Mouse (Mus musculus): Measurements from ENCODE around the gene Snrpc.
A peak's percentile ranks its signal among the peaks of the same experiment; 100 is the strongest.

The Snrpc gene

DNA sequence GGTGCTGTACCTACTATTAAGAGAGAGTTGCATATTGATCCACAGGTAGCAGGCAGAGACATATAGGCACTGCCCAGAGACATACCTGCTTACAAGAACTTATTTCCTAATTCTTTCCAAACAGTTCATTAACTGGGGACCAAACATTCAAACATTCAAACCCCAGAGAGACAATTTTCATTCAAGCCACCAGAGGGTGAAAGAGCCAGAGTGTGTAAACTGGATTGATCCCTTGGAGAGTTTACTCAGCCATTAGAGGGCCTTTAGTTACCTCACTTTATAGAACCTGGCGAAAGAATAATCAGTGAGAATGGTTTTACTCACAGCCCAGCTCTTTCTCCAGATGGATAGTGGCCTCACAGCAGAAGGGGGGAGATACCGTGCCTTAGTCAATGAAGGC lies 27.5 kb downstream of the Snrpc start:
- DNase-seq (ENCODE audit: low spot score), result no peak

DNA sequence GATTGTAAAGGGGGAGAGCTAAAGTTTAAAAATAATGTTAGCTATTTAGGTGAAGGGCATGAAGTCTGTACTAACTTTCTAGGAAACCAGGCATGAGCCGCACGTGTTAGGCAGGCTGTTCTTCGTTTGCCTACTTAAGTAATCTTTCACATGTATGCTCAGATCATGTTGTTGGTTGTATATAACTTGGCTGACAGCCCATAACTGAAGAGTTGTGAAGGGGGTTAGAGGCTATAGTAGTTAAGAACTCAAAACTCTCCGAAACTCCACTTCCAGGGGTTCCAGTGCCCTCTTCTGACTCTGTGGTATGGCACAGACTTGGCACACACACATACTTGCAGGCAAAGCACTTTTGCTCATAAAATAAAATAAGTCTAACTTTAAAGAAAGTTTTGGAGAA lies 28.8 kb downstream of the Snrpc start:
- DNase-seq (ENCODE audit: low spot score), result no peak

DNA sequence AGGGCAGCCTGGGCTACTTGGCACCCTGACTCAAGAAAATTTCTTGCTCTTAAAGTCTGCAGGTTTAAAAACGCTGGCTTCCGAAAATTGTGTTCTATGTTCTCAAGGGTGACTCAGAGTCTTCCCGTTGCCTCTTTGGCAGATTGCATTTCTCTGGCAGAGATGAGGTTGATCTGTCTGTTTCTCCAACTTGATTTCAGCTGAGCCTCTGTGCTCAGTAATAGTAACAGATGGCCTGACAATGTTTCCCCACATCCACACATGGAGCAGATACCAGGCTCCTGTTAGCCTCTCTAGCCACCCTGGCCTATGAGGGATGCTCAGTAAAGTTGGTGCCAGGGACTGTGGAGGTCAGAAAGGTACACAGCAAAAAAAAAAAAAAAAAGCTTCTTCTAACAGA lies 33.9 kb downstream of the Snrpc start:
- DNase-seq (ENCODE audit: low spot score), result no peak

DNA sequence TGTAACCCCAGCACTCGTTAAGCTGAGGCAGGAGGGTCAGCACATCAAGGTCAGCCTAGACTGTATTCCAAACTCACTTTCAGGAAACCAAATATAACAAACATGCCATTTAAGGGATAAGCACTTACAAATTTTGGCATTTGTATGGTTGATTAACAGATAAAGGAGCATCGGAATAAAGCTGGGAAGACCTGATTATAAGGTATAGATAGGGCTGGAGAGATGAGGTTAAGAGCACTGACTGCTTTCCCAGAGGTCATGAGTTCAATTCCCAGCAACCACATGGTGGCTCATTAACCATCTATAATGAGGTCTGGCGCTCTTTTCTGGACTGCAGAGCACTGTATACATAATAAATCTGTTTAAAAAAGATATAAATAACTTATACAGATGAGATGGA lies 35.6 kb downstream of the Snrpc start:
- DNase-seq (ENCODE audit: low spot score), result no peak

DNA sequence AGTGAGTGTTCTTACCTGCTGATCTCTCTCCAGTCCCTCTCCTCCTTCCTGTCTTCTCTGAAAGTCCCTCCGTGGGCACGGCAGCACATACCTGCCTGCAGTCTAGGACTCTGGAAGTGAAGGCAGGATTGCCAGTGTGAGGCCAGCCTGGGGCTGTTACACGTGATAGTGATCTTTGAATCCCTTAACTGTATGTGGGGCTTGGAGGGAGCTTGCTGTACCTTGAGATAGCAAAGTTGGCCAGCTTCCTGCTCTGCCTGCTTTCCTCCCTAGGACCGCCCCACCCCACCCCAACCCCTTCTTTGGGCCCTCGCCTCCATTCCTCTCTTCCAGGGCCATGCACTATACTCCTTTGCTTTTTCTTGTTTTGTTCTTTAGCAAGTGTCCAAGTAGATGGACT lies 36.6 kb downstream of the Snrpc start:
- DNase-seq (ENCODE audit: low spot score), result no peak

DNA sequence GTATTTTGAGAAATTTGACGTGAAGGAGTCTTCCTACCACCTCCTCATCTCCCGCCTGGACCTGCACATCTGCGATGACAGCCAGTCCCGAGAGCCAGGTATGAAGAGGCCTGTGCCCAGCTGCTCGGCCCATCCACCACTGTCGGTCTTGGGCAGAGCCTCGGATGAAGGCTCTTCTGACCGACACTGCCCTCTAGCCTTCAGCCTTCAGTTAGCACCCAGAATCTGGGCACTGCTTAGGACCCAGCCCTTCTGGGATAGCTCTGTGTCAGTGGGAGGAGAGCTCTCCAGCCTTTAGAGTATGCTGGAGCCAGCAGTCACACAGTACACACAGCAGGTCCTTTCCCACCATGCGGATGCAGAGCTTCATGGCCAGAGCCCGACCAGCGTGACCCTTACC lies 43.6 kb downstream of the Snrpc start:
- peak; percentile 50 for DNase-seq (ENCODE audit: low spot score)

DNA sequence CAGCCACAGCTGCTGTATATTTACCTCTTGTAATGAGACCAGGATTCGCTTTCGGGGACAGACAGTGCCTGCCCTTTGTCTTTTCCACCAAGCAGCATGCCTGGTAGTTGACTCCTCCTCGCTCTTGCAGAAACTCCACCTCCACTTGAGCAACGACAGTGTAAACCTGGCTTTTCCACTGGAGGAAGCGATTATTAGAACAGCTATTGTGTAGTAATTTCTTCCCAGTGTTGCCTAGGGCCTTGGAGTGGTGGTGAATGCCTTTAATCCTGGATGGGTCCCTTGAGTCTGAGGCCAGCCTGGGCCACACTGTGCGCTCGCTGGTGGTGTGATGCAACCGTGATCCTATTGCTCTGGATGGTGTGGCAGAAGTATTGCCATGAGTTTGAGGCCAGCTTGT lies 45.2 kb downstream of the Snrpc start:
- DNase-seq (ENCODE audit: low spot score), result no peak

DNA sequence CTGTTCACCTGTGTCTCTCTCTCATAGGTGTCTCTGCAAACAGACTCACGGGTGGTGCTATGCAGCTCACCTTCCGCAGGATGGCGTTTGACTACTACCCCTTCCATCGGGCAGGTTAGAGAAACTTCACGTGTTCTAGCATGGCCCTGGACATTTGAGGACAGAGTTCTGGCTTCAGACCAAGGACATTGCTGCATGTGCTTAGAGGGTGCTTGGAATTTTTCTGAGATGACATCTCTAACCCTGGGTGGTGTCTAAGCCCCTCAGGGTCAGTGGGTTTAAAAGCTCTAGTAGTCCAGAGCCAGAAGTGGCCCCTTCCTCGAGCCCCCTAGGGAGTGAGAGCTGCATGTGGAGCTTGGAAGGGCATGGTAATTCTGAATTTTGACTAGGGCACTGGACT lies 46.0 kb downstream of the Snrpc start:
- DNase-seq (ENCODE audit: low spot score), result no peak

DNA sequence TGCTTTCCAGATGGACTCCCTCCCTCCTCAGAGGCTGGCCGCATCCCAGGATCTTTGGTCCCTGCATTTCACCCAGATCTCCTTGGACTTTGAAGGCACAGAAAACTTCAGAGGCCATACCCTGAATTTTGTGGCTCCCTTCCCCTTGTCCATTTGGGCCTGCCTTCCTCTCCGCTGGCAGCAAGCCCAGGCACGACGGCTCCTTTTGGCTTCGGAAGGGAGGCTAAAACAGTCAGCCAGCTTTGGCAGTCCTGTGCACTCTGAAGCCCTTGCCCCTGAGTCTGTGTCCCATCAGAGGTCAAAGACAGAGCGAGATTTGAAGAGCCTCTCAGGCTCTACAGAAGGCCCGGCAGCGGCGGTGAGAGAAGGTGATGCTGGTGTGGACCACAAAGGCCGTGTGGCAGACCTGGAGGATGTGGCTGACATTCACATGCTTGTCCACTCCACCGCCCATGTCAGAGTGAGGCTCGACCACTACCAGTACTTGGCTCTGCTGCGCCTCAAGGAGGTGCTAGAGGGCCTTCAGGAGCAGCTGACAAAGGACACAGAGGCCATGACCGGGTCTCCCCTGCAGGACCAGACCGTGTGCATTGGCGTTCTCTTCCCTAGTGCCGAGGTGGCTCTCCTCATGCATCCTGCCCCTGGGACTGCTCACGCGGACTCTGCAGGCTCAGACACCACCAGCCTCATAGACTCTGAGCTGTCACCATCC lies 48.7 kb downstream of the Snrpc start:
- DNase-seq (ENCODE audit: low spot score), result no peak
